Mouse (Mus musculus) retina, postnatal 1 day (tissue): ENCODE measurements at regions not wholly inside any gene's neighbourhood (a gene's known extent, or its start where the extent isn't known, plus 50 kb on each side); places are given as distances from the start of the nearest gene placed in this dataset.
A peak's percentile ranks its signal among the peaks of the same experiment; 100 is the strongest.

Experiments used
- DNase-seq: peaks from one replicate; pipeline ENCODE4 v3.0.0-alpha.2; 2012

- DNase-seq = peak; percentile 19
Measured at GRCm38 (mm10) chr6:112152535-112153364, 120.8 kb upstream of the Lmcd1 start.

DNA sequence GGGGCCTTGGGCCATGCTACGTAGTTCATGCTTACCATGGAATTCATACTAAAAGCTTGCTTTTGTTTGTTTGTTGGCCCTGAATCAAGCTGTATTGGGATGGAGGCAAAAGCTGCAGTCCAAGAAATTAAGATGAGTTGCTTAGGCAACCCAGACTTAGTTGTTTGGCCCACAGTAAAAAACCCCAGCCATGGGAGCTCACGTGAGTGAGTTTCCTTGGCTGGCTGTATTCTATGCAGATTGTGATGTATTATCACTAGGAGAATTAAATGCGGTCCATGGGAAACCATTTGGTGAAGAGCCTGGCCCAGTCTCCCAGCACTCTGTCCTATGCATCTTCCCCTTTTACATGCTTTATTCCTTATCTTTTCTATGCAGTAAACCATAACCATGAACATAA is 106.1 kb upstream of the Lmcd1 start:
- no peak for DNase-seq

DNA sequence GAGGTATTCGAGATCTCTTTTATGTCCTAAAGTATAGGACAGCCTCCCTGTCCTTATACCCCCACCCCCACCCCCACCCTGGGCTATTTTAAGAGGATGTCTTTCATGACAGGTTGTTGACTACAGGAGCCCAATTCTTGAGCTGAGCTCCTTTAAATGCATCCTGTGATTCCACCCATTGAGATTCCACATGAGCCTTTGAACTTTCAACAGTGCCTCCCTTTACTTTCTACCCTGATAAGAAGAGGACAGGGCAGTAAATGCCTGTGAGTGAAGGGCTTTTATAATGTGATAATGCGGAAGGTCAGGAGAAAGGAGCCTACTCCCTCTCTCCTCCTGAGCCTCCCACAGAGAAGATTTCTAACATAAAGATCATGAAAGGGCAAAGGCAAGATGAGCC is 97.2 kb upstream of the Lmcd1 start:
- no peak for DNase-seq

GRCm38 (mm10) chr6:112187636-112188035 is 85.9 kb upstream of the Lmcd1 start:
- DNase-seq = no peak

- peak; percentile 75 for DNase-seq
Measured at GRCm38 (mm10) chr6:112191032-112191431, 82.5 kb upstream of the Lmcd1 start.

- peak; percentile 88 for DNase-seq
Measured at GRCm38 (mm10) chr6:112197445-112197844, 76.1 kb upstream of the Lmcd1 start.

- DNase-seq = no peak
Measured at GRCm38 (mm10) chr6:112199241-112199640, 74.3 kb upstream of the Lmcd1 start.

DNA sequence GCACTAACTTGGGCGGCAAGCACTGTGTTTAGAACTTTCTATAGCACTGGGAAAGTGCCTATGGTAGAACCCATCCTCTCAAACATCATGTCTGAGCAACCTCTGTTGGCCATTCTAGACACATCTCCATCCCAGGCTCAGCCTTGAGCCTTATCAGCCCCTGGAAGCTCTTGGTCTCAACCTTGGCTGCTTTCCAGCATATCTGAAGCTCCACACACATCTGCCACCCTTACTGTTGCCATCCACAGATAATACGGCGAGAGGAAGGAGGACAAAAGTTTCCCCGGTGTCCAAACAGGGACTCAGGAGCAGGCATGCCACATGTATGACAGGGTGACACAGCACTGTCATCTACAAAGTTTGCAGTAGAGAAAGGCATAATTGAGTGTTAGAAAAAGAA is 71.4 kb upstream of the Lmcd1 start:
- no peak for DNase-seq

DNA sequence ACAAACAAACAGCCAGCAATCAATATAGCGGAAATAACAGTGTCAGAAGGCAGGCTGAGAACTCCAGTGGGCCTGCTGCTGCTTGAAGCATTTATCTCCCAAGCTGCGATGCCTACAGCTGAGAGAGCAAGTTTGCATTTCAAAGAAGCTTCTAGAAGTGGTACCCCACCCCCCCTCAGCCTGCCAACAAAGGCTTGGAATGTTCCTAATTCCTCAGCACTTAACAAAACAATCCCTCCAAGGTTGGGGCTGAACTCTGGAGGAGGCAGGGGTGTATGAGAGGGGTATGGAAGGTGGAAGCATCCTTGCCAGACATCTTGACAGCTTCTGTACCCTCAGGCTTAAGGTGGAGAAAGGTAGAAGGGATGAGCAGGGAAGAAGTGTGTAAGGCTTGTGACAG is 70.2 kb upstream of the Lmcd1 start:
- peak; percentile 23 for DNase-seq

DNA sequence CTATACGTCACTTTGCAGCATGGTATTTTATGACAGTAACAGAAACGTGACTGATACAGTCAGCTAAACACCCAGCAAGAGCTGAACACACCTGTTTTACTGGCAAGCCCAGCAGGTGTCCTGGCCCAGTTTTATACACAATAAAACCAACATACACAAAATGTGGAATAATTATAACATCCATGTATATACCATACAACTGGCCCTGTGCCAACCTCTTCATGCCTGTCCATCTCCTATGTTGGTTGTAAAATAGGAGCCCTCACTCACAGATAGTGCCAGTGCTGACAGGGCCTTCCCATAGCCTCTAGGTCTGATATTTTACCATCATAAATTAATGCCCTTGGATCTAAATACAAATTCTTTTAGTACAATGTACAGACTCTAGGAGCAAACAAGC is 68.6 kb upstream of the Lmcd1 start:
- DNase-seq = no peak

- no peak for DNase-seq
Measured at GRCm38 (mm10) chr6:112205420-112205995, 68.0 kb upstream of the Lmcd1 start.

DNA sequence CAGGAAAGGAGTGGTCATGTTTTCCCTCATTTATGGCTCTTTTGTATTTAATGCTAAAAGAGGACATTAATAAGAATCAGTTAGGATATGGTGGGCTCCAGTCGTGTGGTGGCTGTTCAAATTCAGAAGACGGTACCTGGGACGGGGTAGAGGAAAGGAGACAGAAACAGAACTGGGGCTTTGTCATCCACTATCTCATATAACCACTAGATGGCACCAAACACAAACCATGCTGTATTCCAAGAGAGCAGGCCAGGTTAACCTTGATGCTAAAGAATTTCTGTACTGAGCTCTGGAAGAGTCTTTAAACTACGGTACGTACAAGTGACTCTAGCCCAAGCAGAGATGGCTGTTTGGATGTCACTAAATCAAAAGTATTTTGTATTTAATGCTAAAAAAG is 66.3 kb upstream of the Lmcd1 start:
- peak; percentile 74 for DNase-seq

- peak; percentile 54 for DNase-seq
Measured at GRCm38 (mm10) chr6:112210238-112210950, 63.2 kb upstream of the Lmcd1 start.

- no peak for DNase-seq
Measured at GRCm38 (mm10) chr6:112216868-112217267, 56.7 kb upstream of the Lmcd1 start.

DNA sequence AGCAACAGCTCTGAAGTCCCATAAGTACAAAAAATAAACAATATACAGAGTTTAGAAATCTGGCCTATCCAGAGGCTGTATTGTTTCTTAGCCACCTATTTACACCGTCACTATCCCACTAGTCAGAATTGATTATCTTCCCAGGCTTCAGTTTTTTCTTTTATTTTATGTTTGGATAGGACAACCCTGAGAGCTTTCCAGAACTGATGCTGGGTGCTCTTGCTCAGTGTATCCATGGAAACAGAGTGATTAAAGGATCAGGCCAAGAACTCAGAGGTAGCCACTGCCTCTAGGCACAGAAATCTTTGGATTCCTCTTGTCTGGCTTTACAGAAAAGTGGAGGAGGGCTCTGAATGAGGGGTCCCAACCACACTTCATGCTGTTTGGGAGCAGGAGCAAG is 55.3 kb upstream of the Lmcd1 start:
- DNase-seq = no peak

DNA sequence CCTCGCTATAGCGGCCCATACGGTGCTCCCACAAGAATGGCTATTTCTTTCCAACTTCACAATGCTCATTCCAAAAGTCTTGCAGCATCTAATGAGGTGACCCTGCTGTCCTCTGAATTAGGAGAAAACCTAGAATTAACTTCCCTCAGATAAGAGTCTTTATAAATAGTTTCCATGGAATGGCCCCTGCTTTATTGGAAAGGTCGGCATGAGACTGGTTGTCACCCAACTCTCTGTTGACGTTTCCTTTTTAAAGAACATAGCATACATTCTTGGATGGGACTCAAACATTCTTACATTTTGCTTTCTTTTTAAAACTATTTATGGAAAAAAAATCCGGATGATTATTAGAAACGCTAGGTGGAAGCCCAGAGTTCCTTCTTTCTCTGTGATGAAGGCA is 53.9 kb upstream of the Lmcd1 start:
- no peak for DNase-seq

- DNase-seq = peak; percentile 13
Measured at GRCm38 (mm10) chr6:112220149-112220548, 53.4 kb upstream of the Lmcd1 start.

- no peak for DNase-seq
Measured at GRCm38 (mm10) chr6:112221373-112221772, 52.2 kb upstream of the Lmcd1 start.

GRCm38 (mm10) chr6:112223325-112223724 is 50.2 kb upstream of the Lmcd1 start:
- no peak for DNase-seq
